Mouse (Mus musculus) midbrain, embryonic 12.5 days (tissue): ENCODE data around the gene Ntng1. TPM values are rescaled to one million over a fixed set of nuclear protein-coding genes. Genes with fewer than 3 reads are reported as not detected.

Source experiments
- ATAC-seq: fragments of 200-750 bp; cut with Nextera tagmentation; 2 replicates; pipeline ENCODE4 v1.8.0; 2017; ENCODE audit warnings: low read depth, moderate TSS enrichment, moderate library complexity; ENCODE audit not compliant: low FRiP score
- H3K27ac ChIP-seq: fragments of 300-500 bp; sonication (generic); replicated peaks from 2 replicates; pipeline ENCODE4 v1.5.1; 2016; ENCODE audit warnings: mild to moderate bottlenecking
- H3K27me3 ChIP-seq: fragments of 300-500 bp; sonication (generic); 2 replicates; pipeline ENCODE4 v1.6.1; 2016; ENCODE audit warnings: mild to moderate bottlenecking
- H3K36me3 ChIP-seq: fragments of 300-500 bp; sonication (generic); 2 replicates; pipeline ENCODE4 v1.6.1; 2016
- H3K4me1 ChIP-seq: fragments of 300-500 bp; sonication (generic); 2 replicates; pipeline ENCODE4 v1.6.1; 2016
- H3K4me2 ChIP-seq: fragments of 300-500 bp; sonication (generic); replicated peaks from 2 replicates; pipeline ENCODE4 v1.6.1; 2016; ENCODE audit warnings: mild to moderate bottlenecking, moderate library complexity
- H3K4me3 ChIP-seq: fragments of 300-500 bp; sonication (generic); 2 replicates; pipeline ENCODE4 v1.5.1; 2016; ENCODE audit warnings: mild to moderate bottlenecking
- H3K9ac ChIP-seq: fragments of 300-500 bp; sonication (generic); replicated peaks from 2 replicates; pipeline ENCODE4 v1.6.1; 2016; ENCODE audit warnings: mild to moderate bottlenecking, moderate library complexity
- H3K9me3 ChIP-seq: fragments of 300-500 bp; sonication (generic); 2 replicates; pipeline ENCODE4 v1.6.1; 2016; ENCODE audit warnings: mild to moderate bottlenecking
- WGBS: fragments of 180-500 bp; shearing (Covaris S2); methylation state at CpG from one replicate; pipeline ENCODE4 v1.1.7; 2016; 5-methylcytosine and 5-hydroxymethylcytosine counted together
- polyA plus RNA-seq: library from polyadenylated mRNA; unstranded; fragments of >200 nt; fragmentation: Nextera tagmentation; extraction: Ambion mirVana; gene quantifications from 2 replicates; pipeline ENCODE4 v1.2.1, GENCODE M21; 2016

Ntng1 gene
- polyA plus RNA-seq, 1 experiment from 2014 or later: 6.9 TPM

GRCm38 (mm10) chr3:110048152-110048551 lies 95.7 kb downstream of the Ntng1 start:
- WGBS: 66% methylated on average over 6 of the region's 6 CpGs
- H3K9ac ChIP-seq: no peak overlapping the region
- H3K4me3 ChIP-seq: no peak overlapping the region
- no peaks in the 10 kb centered on the region for H3K27me3 ChIP-seq
- no peaks in the 10 kb centered on the region for H3K9me3 ChIP-seq
- no peak for ATAC-seq
- H3K4me1 ChIP-seq: no peaks in the 10 kb centered on the region
- H3K36me3 ChIP-seq: no peaks in the 10 kb centered on the region
- no peak overlapping the region for H3K27ac ChIP-seq
- no peak overlapping the region for H3K4me2 ChIP-seq

- Histone ChIP-seq H3K27me3 (no peaks in the 10 kb centered on the region), H3K4me1 (no peaks in the 10 kb centered on the region), H3K4me3 (no peak overlapping the region), H3K4me2 (no peak overlapping the region), H3K36me3 (no peaks in the 10 kb centered on the region), H3K9ac (no peak overlapping the region), H3K9me3 (no peaks in the 10 kb centered on the region), H3K27ac (no peak overlapping the region)
- no peak for ATAC-seq
- WGBS: 93% methylated on average over 2 of the region's 2 CpGs
These were observed 97.1 kb downstream of the Ntng1 start for GRCm38 (mm10) chr3:110046750-110047149.

GRCm38 (mm10) chr3:110044209-110044608 lies 99.6 kb downstream of the Ntng1 start:
- Histone ChIP-seq H3K27ac (no peak overlapping the region), H3K9me3 (no peaks in the 10 kb centered on the region), H3K9ac (no peak overlapping the region), H3K4me3 (no peak overlapping the region), H3K4me1 (no peaks in the 10 kb centered on the region), H3K36me3 (no peaks in the 10 kb centered on the region), H3K4me2 (no peak overlapping the region), H3K27me3 (no peaks in the 10 kb centered on the region)
- ATAC-seq: no peak
- 89% methylated on average over 2 of the region's 2 CpGs for WGBS

GRCm38 (mm10) chr3:110043641-110044187 lies 100.1 kb downstream of the Ntng1 start:
- H3K4me1 ChIP-seq: no peaks in the 10 kb centered on the region
- WGBS: 90% methylated on average over 1 of the region's 1 CpGs
- H3K36me3 ChIP-seq: no peaks in the 10 kb centered on the region
- H3K9me3 ChIP-seq: no peaks in the 10 kb centered on the region
- no peak for ATAC-seq
- H3K9ac ChIP-seq: no peak overlapping the region
- no peaks in the 10 kb centered on the region for H3K27me3 ChIP-seq
- H3K4me3 ChIP-seq: no peak overlapping the region
- H3K27ac ChIP-seq: no peak overlapping the region
- no peak overlapping the region for H3K4me2 ChIP-seq

GRCm38 (mm10) chr3:110022783-110023599 lies 120.8 kb downstream of the Ntng1 start:
- Histone ChIP-seq H3K27me3 (no peaks in the 10 kb centered on the region), H3K27ac (no peak overlapping the region), H3K4me2 (no peak overlapping the region), H3K4me3 (no peak overlapping the region), H3K36me3 (no peaks in the 10 kb centered on the region), H3K4me1 (no peaks in the 10 kb centered on the region), H3K9ac (no peak overlapping the region), H3K9me3 (no peaks in the 10 kb centered on the region)
- 0 out of 2 replicates have a peak, but pooled peaks have one; percentile 53 for ATAC-seq
- 60% methylated on average over 18 of the region's 18 CpGs for WGBS

GRCm38 (mm10) chr3:110010870-110011626 lies 132.8 kb downstream of the Ntng1 start:
- Histone ChIP-seq H3K9ac (no peak overlapping the region), H3K4me1 (peaks cover 7% of the 10 kb centered on the region; the same call in 1 of the 2 replicates), H3K4me3 (no peak overlapping the region), H3K9me3 (no peaks in the 10 kb centered on the region), H3K27me3 (no peaks in the 10 kb centered on the region), H3K27ac (no peak overlapping the region), H3K36me3 (no peaks in the 10 kb centered on the region), H3K4me2 (no peak overlapping the region)
- peak; percentile 16; the same call in 1 of the 2 replicates for ATAC-seq
- WGBS: 79% methylated on average over 14 of the region's 14 CpGs

- H3K9ac ChIP-seq: no peak overlapping the region
- ATAC-seq: peak; percentile 47; the same call in 1 of the 2 replicates
- no peaks in the 10 kb centered on the region for H3K27me3 ChIP-seq
- H3K4me3 ChIP-seq: no peak overlapping the region
- H3K4me1 ChIP-seq: peaks cover 7% of the 10 kb centered on the region; the same call in 1 of the 2 replicates
- H3K27ac ChIP-seq: no peak overlapping the region
- no peaks in the 10 kb centered on the region for H3K36me3 ChIP-seq
- 69% methylated on average over 2 of the region's 2 CpGs for WGBS
- no peaks in the 10 kb centered on the region for H3K9me3 ChIP-seq
- H3K4me2 ChIP-seq: no peak overlapping the region
These were observed 133.4 kb downstream of the Ntng1 start for GRCm38 (mm10) chr3:110010441-110010840.

GRCm38 (mm10) chr3:110000349-110000748 lies 143.5 kb downstream of the Ntng1 start:
- Histone ChIP-seq H3K9ac (no peak overlapping the region), H3K36me3 (no peaks in the 10 kb centered on the region), H3K27ac (no peak overlapping the region), H3K9me3 (no peaks in the 10 kb centered on the region), H3K4me2 (no peak overlapping the region; the same call in 1 of the 2 replicates), H3K4me1 (peaks cover 14% of the 10 kb centered on the region), H3K4me3 (no peak overlapping the region), H3K27me3 (peaks cover 5% of the 10 kb centered on the region; the same call in 1 of the 2 replicates)
- ATAC-seq: 0 out of 2 replicates have a peak, but pooled peaks have one; percentile 39
- 20% methylated on average over 5 of the region's 5 CpGs for WGBS

- H3K4me2 ChIP-seq: 0 out of 2 replicates have a peak overlapping the region, but pooled peaks have one; percentile 14
- 0 out of 2 replicates have a peak, but pooled peaks have one; percentile 10 for ATAC-seq
- no peak overlapping the region; the same call in 1 of the 2 replicates for H3K27ac ChIP-seq
- WGBS: 53% methylated on average over 4 of the region's 4 CpGs
- peaks cover 20% of the 10 kb centered on the region for H3K4me1 ChIP-seq
- peaks cover 5% of the 10 kb centered on the region; the same call in 1 of the 2 replicates for H3K27me3 ChIP-seq
- no peaks in the 10 kb centered on the region for H3K9me3 ChIP-seq
- H3K36me3 ChIP-seq: no peaks in the 10 kb centered on the region
- no peak overlapping the region for H3K4me3 ChIP-seq
- H3K9ac ChIP-seq: no peak overlapping the region
These were observed 148.2 kb downstream of the Ntng1 start for GRCm38 (mm10) chr3:109995663-109996024.

- peak; percentile 77 for ATAC-seq
- H3K4me2 ChIP-seq: peak overlapping the region; percentile 14; the same call in 1 of the 2 replicates
- H3K4me3 ChIP-seq: no peak overlapping the region
- no peaks in the 10 kb centered on the region for H3K36me3 ChIP-seq
- peaks cover 5% of the 10 kb centered on the region; the same call in 1 of the 2 replicates for H3K27me3 ChIP-seq
- H3K27ac ChIP-seq: peak overlapping the region; percentile 63; the same call in 1 of the 2 replicates
- 26% methylated on average over 6 of the region's 6 CpGs for WGBS
- no peak overlapping the region for H3K9ac ChIP-seq
- H3K4me1 ChIP-seq: peaks cover 15% of the 10 kb centered on the region
- no peaks in the 10 kb centered on the region for H3K9me3 ChIP-seq
These were observed 148.7 kb downstream of the Ntng1 start for GRCm38 (mm10) chr3:109994978-109995662.

- Histone ChIP-seq H3K9ac (no peak overlapping the region), H3K4me2 (no peak overlapping the region), H3K36me3 (no peaks in the 10 kb centered on the region), H3K4me3 (no peak overlapping the region), H3K9me3 (no peaks in the 10 kb centered on the region), H3K27me3 (no peaks in the 10 kb centered on the region), H3K4me1 (no peaks in the 10 kb centered on the region), H3K27ac (no peak overlapping the region)
- 71% methylated on average over 2 of the region's 2 CpGs for WGBS
- ATAC-seq: no peak
These were observed 159.7 kb downstream of the Ntng1 start for GRCm38 (mm10) chr3:109984086-109984485.
